Mouse (Mus musculus) ES-Bruce4 (cell line): ENCODE data around the gene Scaf1.

Source experiments
- CTCF ChIP-seq: IDR thresholded peaks from one replicate; pipeline ENCODE4 v1.8.1; 2011; ENCODE audit warnings: low read depth, low read length
- EP300 ChIP-seq: IDR thresholded peaks from 2 replicates; pipeline ENCODE4 v1.6.1; 2011; ENCODE audit warnings: low read depth, low read length; ENCODE audit not compliant: insufficient read depth
- POLR2A ChIP-seq: IDR thresholded peaks from one replicate; pipeline ENCODE4 v1.8.1; 2011; ENCODE audit warnings: low read length; ENCODE audit not compliant: insufficient read depth

DNA sequence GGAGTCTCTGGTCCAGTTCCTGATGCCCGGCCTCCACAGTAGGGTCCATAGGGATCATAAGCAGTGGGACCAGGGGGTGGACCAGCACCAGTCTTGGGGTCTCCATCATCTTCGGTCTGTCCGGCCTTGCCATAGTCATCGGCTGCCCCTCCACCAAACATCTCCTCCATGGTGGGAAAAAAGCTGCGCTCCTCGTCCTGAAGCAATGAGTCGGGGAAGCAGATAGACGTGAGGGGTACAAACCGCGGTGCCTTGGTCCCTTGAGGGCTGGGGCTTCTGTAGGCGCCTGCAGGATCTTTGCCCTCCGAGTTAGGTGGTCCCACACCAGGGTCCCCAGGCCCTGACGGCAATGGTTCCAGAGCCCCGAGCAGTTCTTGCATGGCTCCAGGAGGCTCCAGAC is 31.3 kb upstream of the Scaf1 start:
- no peak for TF ChIP-seq POLR2A
- no peak for TF ChIP-seq CTCF
- no peak for TF ChIP-seq EP300
